Mouse (Mus musculus): ENCODE measurements around the gene Ccdc158.

The Ccdc158 gene

GRCm38 (mm10) chr5:92688124-92688523 lies 13.1 kb upstream of the Ccdc158 start:
- DNase-seq (ENCODE audit: low spot score in 2 of 2), result no peak

- DNase-seq (ENCODE audit: low spot score in 2 of 2), result no peak
These were observed 9.8 kb upstream of the Ccdc158 start for GRCm38 (mm10) chr5:92684715-92685460.

GRCm38 (mm10) chr5:92683871-92684475 lies 8.9 kb upstream of the Ccdc158 start:
- no peak for DNase-seq (ENCODE audit: low spot score in 2 of 2)

GRCm38 (mm10) chr5:92683351-92683807 lies 8.3 kb upstream of the Ccdc158 start, which contains the start of gene Shroom3:
TSS of gene Shroom3 (plus strand) at chr5:92683435.
- DNase-seq (ENCODE audit: low spot score in 2 of 2), result no peak

GRCm38 (mm10) chr5:92682621-92683348 lies 7.7 kb upstream of the Ccdc158 start:
- no peak for DNase-seq (ENCODE audit: low spot score in 2 of 2)

GRCm38 (mm10) chr5:92681861-92682260 lies 6.8 kb upstream of the Ccdc158 start:
- DNase-seq (ENCODE audit: low spot score in 2 of 2), result no peak

- no peak for DNase-seq (ENCODE audit: low spot score in 2 of 2)
These were observed 4.4 kb upstream of the Ccdc158 start for GRCm38 (mm10) chr5:92679441-92679840.

GRCm38 (mm10) chr5:92675574-92675920 lies 476 bp upstream of the Ccdc158 start:
- no peak for DNase-seq (ENCODE audit: low spot score in 2 of 2)

GRCm38 (mm10) chr5:92666860-92667259 lies 8.2 kb downstream of the Ccdc158 start:
- no peak for DNase-seq (ENCODE audit: low spot score in 2 of 2)

GRCm38 (mm10) chr5:92664321-92664720 lies 10.8 kb downstream of the Ccdc158 start:
- no peak for DNase-seq (ENCODE audit: low spot score in 2 of 2)

- peak; percentile 52 to 69 for DNase-seq (ENCODE audit: low spot score in 2 of 2)
These were observed 18.8 kb downstream of the Ccdc158 start for GRCm38 (mm10) chr5:92656256-92656655.

- no peak for DNase-seq (ENCODE audit: low spot score in 2 of 2)
These were observed 34.2 kb downstream of the Ccdc158 start for GRCm38 (mm10) chr5:92640861-92641260.

GRCm38 (mm10) chr5:92635891-92636290 lies 39.2 kb downstream of the Ccdc158 start:
- no peak for DNase-seq (ENCODE audit: low spot score in 2 of 2)

- no peak for DNase-seq (ENCODE audit: low spot score in 2 of 2)
These were observed 40.2 kb downstream of the Ccdc158 start for GRCm38 (mm10) chr5:92634916-92635315.

- DNase-seq (ENCODE audit: low spot score in 2 of 2), result no peak
These were observed 41.5 kb downstream of the Ccdc158 start for GRCm38 (mm10) chr5:92633526-92633925.

GRCm38 (mm10) chr5:92627896-92628295 lies 47.2 kb downstream of the Ccdc158 start:
- DNase-seq (ENCODE audit: low spot score in 2 of 2), result no peak

- DNase-seq (ENCODE audit: low spot score in 2 of 2), result no peak
These were observed 53.2 kb downstream of the Ccdc158 start for GRCm38 (mm10) chr5:92621883-92622282.

- DNase-seq (ENCODE audit: low spot score in 2 of 2), result no peak
These were observed 62.3 kb downstream of the Ccdc158 start for GRCm38 (mm10) chr5:92612756-92613155.

- DNase-seq (ENCODE audit: low spot score in 2 of 2), result no peak
These were observed 67.4 kb downstream of the Ccdc158 start for GRCm38 (mm10) chr5:92607492-92608229.

- DNase-seq (ENCODE audit: low spot score in 2 of 2), result no peak
These were observed 70.4 kb downstream of the Ccdc158 start for GRCm38 (mm10) chr5:92604452-92605247.

Data from right cerebral cortex, postnatal 36 days (tissue).